Mouse (Mus musculus): ENCODE measurements around the gene B3gnt9.

- TF ChIP-seq CTCF (IDR thresholded peaks at IDR 0.05; ENCODE audit: control insufficient read depth, insufficient read depth, insufficient read length) = peak; percentile 2
- no peak for TF ChIP-seq MYOD1 (IDR thresholded peaks at IDR 0.05; ENCODE audit: control insufficient read depth, insufficient read length, low read depth)
- TF ChIP-seq USF1 (IDR thresholded peaks at IDR 0.05; ENCODE audit: low read depth) = no peak
- no peak for TF ChIP-seq CEBPB (IDR thresholded peaks at IDR 0.05; ENCODE audit: low read depth)
- TF ChIP-seq MAX (IDR thresholded peaks at IDR 0.05) = peak; percentile 37
- TF ChIP-seq MYOG (IDR thresholded peaks at IDR 0.05; ENCODE audit: control insufficient read depth, extremely low read depth, insufficient read length) = no peak
These were observed 34.2 kb upstream of the B3gnt9 start for GRCm38 (mm10) chr8:105288958-105289732.
